Mouse (Mus musculus) gastrocnemius, adult 8-10 months (tissue): ENCODE results near the gene Sdr16c6. TPM values are rescaled to one million over a fixed set of nuclear protein-coding genes. Genes with fewer than 3 reads are reported as not detected.

Experiments
- DNase-seq, 2 experiments: peaks; one replicate each; pipeline ENCODE4 v3.0.0; 2022; ENCODE audit warnings: low spot score in 2 of 2
- total RNA-seq, 4 experiments: library from RNA; stranded (reverse); gene quantifications; 2 replicates each; pipeline ENCODE4 v1.2.4; 2022

The Sdr16c6 gene
- not detected for total RNA-seq

DNA sequence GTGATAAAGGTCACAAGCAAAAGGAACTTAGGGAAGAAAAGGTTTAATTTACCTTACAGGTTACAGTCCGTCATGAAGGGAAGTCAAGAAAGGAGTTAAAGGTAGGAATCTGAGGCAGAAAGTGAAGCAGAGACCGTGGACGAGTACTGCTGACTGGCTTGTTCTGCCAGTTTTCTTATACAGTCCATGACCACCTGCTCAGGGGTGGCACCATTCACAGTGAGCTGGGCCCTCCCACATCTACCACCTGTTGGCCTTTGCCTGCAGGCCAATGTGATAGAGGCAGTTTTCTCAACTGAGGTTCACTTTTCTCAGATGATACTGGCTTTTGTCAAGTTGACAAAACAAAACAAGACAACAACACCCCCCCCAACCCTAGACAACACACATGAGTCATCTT lies at the start of gene Sdr16c6:
TSS of gene Sdr16c6 (minus strand) at position 151 of the 400 bp plus-strand sequence.
- DNase-seq = no peak

- no peak for DNase-seq
These were observed 2.9 kb upstream of the Sdr16c6 start for GRCm38 (mm10) chr4:4080180-4080579.

GRCm38 (mm10) chr4:4079132-4079531 lies 1.8 kb upstream of the Sdr16c6 start:
- no peak for DNase-seq

DNA sequence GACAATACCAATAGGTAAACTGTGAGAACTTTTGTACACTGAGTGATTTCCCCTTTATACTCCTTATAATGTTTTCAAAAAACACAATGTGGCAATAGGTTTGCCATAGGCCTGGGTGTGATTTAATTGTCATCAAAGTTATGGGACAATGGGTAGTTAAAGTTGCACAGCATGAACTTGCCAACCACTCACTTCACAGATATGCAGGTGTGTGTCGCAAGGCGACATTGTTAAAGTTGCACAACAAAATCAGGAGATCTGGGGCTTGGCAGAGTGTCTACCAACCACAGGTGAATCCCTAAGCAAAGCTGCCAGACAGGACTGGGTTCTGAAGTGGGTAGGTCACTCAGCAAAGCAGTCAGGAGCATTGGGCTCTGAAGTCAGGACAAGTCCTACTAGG lies 1.3 kb downstream of the Sdr16c6 start:
- no peak for DNase-seq

Other genes with a start within 250 kb of the Sdr16c6 start
- gene Gm11808, start 103.9 kb downstream of the Sdr16c6 start, total RNA-seq = 100 to 1,000 TPM in 2 of 4 experiments, 10 to 100 TPM in 2; 76.3 to 134 (median 98.4) TPM